Mouse (Mus musculus): ENCODE measurements around the gene AI467606.

GRCm38 (mm10) chr7:127082995-127083394 lies 8.2 kb upstream of the AI467606 start:
- TF ChIP-seq CTCF (IDR thresholded peaks at IDR 0.05; ENCODE audit: insufficient read depth, low read length) (no peak), POLR2A (IDR thresholded peaks at IDR 0.05; ENCODE audit: borderline replicate concordance, extremely low read depth, low read depth, low read length) (no peak)
